Mouse (Mus musculus) mouse embryonic stem cell (cell line): ENCODE measurements around the gene Msgn1.

Source experiments
- in situ Hi-C, 2 experiments: fragments of 300-500 bp; cut with MboI; formaldehyde crosslinking; loops; 1 replicate in 1 of 2; 3 replicates in 1 of 2; pipeline ENCODE4 v1.14.3; 2019 to 2020; ENCODE audit warnings: low sequenced_read_pairs in 2 of 2, low pct_unique_long_range_greater_than_20kb in 1 of 2, mixed read lengths in 1 of 2; ENCODE audit not compliant: unreplicated experiment in 1 of 2

Msgn1 gene

GRCm38 (mm10) chr12:11208872-11209271 lies at the start of gene Msgn1:
Msgn1 (minus strand) TSS chr12:11208972.
- in situ Hi-C loops: no loop called here

- in situ Hi-C loops: no loop called here
Observed at GRCm38 (mm10) chr12:11250322-11250721, 41.5 kb upstream of the Msgn1 start.

- in situ Hi-C loops: no loop called here
Observed at GRCm38 (mm10) chr12:11247460-11247859, 38.7 kb upstream of the Msgn1 start.

- in situ Hi-C loops: no loop called here
Observed at GRCm38 (mm10) chr12:11235996-11236395, 27.2 kb upstream of the Msgn1 start.

GRCm38 (mm10) chr12:11230267-11230666 lies 21.5 kb upstream of the Msgn1 start:
- in situ Hi-C loops: no loop called here

GRCm38 (mm10) chr12:11226529-11227268 lies 17.9 kb upstream of the Msgn1 start:
- in situ Hi-C loops: no loop called here

- in situ Hi-C loops: no loop called here
Observed at GRCm38 (mm10) chr12:11226123-11226522, 17.4 kb upstream of the Msgn1 start.

GRCm38 (mm10) chr12:11224722-11225121 lies 15.9 kb upstream of the Msgn1 start:
- in situ Hi-C loops: no loop called here

- in situ Hi-C loops: no loop called here
Observed at GRCm38 (mm10) chr12:11223090-11223489, 14.3 kb upstream of the Msgn1 start.

GRCm38 (mm10) chr12:11222566-11222965 lies 13.8 kb upstream of the Msgn1 start:
- in situ Hi-C loops: no loop called here

GRCm38 (mm10) chr12:11221524-11222330 lies 13.0 kb upstream of the Msgn1 start:
- in situ Hi-C loops: no loop called here

- in situ Hi-C loops: no loop called here
Observed at GRCm38 (mm10) chr12:11217726-11218250, 9.0 kb upstream of the Msgn1 start.

GRCm38 (mm10) chr12:11216454-11216853 lies 7.7 kb upstream of the Msgn1 start:
- in situ Hi-C loops: no loop called here

GRCm38 (mm10) chr12:11215555-11215954 lies 6.8 kb upstream of the Msgn1 start:
- in situ Hi-C loops: no loop called here

GRCm38 (mm10) chr12:11214776-11215175 lies 6.0 kb upstream of the Msgn1 start:
- in situ Hi-C loops: no loop called here

- in situ Hi-C loops: no loop called here
Observed at GRCm38 (mm10) chr12:11212881-11213280, 4.1 kb upstream of the Msgn1 start.

- in situ Hi-C loops: no loop called here
Observed at GRCm38 (mm10) chr12:11210361-11210760, 1.6 kb upstream of the Msgn1 start.

- in situ Hi-C loops: no loop called here
Observed at GRCm38 (mm10) chr12:11209636-11210035, 864 bp upstream of the Msgn1 start.

- in situ Hi-C loops: no loop called here
Observed at GRCm38 (mm10) chr12:11206321-11206720, 2.5 kb downstream of the Msgn1 start.
